Mouse (Mus musculus) kidney, adult 2 months (tissue): Measurements from ENCODE around the gene Copz2.
"Not testable (repeated sequence)": the region's sequence is repeated elsewhere in the genome, so short reads cannot be mapped to it uniquely, and the experiment has no call there.

ENCODE experiments used
- CTCF ChIP-seq: fragments of 200-500 bp; conservative IDR thresholded peaks from 2 replicates; pipeline ENCODE4 v1.5.1; 2011; ENCODE audit warnings: low read depth, mild to moderate bottlenecking, control low read depth, low read length, moderate library complexity, mixed read lengths; ENCODE audit not compliant: insufficient read depth, insufficient read length
- POLR2A ChIP-seq: fragments of 200-500 bp; IDR thresholded peaks from one replicate; pipeline ENCODE4 v1.6.1; 2011; ENCODE audit warnings: low read depth, low read length, control low read depth

DNA sequence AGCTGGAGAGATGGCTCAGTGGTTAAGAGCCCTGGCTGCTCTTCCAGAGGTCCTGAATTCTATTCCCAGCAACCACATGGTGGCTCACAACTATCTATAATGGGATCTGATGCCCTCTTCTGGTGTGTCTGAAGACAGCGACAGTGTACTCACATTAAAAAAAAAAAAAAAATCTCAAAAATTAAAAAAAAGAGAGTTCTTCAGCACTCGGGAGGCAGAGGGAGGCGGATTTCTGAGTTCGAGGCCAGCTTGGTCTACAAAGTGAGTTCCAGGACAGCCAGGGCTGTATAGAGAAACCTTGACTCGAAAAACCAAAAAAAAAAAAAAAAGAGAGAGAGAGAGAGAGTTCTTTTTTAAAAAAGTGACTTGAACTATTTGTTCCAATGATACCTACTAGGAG is 525 bp upstream of the Copz2 start:
- TF ChIP-seq CTCF, POLR2A: not testable (repeated sequence)
